Mouse (Mus musculus): Measurements from ENCODE around the gene Lypd5.
"Not testable (repeated sequence)": the region's sequence is repeated elsewhere in the genome, so short reads cannot be mapped to it uniquely, and the experiment has no call there.

The Lypd5 gene

DNA sequence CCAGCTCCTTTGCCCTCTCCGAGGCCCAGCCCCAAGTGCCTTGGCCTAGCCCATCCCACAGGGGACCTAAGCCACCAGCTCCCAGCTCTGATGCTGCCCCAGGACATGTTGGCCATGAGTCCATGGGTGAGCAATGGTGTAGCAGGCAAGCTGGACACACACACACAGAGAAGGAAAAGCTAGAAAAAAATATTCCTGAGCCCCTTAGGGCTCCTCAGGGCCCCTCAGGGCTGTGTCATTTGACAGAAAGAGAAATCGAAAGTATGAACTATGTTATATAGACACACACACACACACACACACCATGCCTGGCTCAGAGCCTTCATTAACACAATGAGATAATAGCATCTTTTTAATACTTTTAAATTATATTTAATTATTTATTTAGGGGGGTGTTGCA lies 31.4 kb downstream of the Lypd5 start:
- no peak for DNase-seq (ENCODE audit: low read depth in 2 of 2, low spot score in 2 of 2)

DNA sequence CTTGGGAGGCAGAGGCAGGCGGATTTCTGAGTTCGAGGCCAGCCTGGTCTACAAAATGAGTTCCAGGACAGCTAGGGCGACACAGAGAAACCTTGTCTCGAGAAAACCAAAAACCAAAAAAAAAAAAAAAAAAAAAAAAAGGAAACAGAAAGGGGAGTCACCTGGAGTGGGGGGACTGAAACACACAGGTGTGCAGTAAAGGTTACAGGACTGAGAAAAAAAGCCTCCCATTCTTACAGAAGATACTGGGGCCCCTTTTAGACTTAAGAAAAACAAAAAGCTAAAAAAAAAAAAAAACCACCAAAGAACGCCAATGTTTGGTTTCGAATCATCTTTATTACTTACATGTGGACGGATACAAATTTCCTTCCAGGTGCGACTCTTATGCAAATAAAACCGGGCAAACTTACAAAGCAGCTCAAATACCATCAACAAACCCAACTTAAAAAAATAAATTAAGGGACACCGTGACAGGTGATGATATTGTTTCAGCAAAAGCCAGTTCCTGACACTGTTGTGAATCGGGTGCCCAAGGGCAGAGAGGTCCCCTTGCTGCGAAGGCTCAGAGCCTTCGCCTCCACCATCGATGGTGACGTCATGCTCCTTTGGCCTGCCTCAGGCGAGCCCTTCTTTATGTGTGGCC lies 33.9 kb downstream of the Lypd5 start:
- DNase-seq (ENCODE audit: low read depth in 2 of 2, low spot score in 2 of 2), result no peak

DNA sequence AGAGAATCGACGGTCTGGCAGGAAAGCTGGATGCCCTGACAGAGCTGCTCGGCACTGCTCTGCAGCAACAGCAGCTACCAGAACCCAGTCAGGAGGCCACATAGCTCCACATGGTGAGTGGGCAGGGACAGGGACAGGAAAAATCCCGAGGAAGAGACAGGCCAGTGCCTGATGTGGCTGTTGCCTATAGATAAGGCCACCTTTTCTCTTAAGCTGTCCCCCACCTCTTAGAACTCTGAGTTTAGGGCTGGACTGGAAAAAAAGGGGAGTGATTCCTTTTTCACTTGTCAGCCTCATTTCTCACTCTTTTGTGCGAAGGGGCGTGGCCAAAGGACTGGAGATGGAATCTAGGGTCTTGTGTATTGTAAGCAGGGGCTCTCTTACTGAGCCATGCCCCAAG lies 35.1 kb downstream of the Lypd5 start:
- no peak for DNase-seq (ENCODE audit: low read depth in 2 of 2, low spot score in 2 of 2)

DNA sequence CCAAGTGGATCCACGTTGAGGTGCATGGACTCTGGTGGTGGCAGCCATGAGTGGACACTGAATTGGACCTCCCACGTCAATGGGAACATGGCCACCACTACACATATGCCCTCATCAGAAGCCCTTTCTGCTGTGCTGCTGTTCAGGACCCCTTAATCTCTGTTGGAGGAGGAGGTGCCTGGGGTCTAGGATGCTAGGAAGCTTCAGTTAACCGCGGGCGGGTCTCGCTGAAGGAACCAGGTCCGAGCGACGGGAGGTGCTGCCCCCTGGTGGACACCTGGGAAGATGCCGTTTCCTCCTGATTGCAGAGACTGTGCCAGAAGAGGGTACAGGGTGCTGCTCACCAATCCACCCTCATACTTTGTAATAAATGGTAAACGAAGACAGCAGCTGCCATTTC lies 35.8 kb downstream of the Lypd5 start:
- peak; percentile 80 to 85 for DNase-seq (ENCODE audit: low read depth in 2 of 2, low spot score in 2 of 2)

DNA sequence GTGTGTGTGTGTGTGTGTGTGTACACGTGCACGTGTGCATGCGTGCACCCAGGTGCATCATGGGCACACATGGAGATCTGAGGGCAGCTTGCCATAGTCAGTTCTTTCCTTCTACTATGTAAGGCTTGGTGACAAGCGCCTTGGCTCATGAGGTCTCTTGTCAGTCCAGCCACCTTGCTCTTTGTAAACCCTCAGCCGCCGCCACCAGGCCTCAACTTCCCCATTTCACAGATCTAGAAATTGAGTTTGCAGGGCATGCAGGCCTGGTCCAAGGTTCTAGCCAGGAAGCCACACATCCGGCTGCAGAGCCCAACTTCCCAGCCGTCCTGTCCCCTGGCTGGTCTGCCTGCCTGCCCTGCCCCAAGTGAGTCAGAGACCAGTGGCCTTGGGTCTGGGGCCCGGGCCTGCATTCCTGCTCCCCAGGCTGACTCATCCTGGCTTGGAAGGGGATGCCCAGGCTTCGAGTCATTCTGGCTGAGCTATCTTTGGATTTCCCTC lies 38.1 kb downstream of the Lypd5 start:
- DNase-seq (ENCODE audit: low read depth in 2 of 2, low spot score in 2 of 2), result no peak

DNA sequence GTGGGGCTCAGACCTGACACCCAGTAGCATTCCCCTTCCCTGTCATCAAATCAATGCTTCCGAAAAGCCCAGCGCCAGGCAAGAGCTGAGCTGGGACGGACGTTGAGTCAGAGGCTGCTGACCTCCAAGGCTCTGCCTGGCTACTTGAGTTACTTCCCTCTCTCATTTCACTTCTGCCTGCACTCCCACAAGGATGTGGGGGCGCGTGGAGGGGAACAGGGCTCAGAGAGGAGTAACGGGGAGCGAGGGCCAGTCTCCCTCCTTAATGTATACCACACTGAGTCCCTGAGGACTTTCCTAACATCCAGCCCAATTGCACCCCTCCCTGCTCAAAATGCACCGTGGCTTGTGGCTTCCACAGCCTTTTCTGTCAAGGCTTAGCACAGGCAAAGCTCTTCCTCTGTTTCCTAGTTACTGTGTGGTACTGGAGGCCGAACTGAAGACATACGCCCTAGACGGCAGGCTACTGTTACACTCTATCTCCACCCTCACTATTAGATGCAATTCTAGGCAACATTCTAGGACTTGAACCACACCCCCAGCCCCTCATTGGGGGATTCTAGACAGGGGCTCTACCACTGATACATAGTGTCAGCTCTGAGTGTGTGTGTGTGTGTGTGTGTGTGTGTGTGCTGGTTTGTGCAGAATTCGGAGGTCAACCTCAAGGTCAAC lies 40.7 kb downstream of the Lypd5 start:
- DNase-seq (ENCODE audit: low read depth in 2 of 2, low spot score in 2 of 2), result no peak

DNA sequence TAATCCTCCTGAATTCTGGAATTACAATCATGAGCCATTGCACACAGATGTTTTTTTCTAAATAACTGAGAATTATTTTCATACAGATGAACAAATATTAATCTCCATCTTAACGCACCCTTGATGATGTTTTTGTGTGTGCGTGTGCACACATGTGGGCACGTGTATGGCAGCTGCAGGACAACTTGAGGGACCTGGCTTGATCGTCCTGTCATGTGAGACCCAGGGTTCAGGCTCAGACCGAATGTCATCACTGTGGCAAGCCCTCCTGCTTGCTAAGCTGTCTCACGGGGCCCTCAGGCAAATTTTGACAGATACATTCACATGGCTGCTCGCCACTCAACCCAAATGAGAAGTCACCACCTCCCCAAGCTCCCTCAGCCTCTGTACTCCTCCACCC lies 41.5 kb downstream of the Lypd5 start:
- DNase-seq (ENCODE audit: low read depth in 2 of 2, low spot score in 2 of 2), result no peak

DNA sequence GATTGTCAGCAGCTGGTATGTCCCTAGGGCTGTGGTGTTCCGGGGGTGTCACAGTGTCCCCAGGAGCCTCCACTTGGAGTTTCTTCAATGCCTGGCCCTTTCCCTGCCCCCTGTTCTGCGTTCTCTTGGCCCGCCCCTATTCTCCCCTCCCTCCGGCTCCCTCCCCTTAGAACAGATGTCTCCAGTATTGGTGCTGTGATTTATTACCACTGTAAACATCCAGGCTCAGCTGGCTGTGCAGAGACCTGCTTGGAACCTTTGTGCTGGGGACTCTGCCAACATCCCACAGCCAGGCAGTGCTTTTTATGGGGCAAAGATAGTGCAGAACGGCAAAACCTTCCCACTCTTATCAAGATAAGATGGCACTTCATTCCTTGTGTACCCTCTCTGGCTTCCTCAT lies 42.1 kb downstream of the Lypd5 start:
- DNase-seq (ENCODE audit: low read depth in 2 of 2, low spot score in 2 of 2), result no peak

DNA sequence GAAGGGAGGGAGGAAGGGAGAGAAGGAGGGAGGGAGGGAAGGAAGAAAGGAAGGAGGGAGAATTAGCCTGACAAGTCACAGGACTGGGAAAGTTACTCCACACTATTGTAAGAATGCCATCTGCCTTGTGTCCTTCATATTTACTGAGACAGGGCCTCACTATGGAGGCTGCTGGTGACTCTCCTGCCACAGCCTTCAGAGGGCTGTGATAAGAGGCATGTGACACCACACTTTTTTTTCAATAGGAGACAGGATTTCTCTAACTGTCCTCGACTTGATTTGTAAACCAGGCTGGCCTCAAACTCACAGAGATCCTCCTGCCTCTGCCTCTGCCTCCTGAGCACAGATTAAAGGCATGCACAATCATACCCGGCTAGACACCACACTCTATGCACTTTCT lies 42.7 kb downstream of the Lypd5 start:
- no peak for DNase-seq (ENCODE audit: low read depth in 2 of 2, low spot score in 2 of 2)

DNA sequence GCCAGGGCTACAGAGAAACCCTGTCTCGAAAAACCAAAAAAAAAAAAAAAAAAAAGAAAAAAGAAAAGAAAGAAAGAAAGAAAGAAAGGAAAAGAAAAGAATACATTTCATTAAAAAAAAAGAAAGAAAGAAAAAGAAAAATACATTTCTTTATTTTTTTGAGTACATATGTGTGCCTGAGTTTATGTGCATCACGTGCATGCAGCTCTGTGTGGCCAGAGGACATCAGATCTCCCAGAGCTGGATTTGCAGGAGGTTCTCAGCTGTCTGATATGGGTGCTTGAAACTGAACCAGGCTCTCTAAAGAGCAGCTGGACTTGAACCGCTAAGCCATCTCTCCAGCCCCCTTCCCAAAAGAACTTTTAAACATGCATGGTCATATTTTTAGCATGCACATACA lies 45.1 kb downstream of the Lypd5 start:
- no peak for DNase-seq (ENCODE audit: low read depth in 2 of 2, low spot score in 2 of 2)

DNA sequence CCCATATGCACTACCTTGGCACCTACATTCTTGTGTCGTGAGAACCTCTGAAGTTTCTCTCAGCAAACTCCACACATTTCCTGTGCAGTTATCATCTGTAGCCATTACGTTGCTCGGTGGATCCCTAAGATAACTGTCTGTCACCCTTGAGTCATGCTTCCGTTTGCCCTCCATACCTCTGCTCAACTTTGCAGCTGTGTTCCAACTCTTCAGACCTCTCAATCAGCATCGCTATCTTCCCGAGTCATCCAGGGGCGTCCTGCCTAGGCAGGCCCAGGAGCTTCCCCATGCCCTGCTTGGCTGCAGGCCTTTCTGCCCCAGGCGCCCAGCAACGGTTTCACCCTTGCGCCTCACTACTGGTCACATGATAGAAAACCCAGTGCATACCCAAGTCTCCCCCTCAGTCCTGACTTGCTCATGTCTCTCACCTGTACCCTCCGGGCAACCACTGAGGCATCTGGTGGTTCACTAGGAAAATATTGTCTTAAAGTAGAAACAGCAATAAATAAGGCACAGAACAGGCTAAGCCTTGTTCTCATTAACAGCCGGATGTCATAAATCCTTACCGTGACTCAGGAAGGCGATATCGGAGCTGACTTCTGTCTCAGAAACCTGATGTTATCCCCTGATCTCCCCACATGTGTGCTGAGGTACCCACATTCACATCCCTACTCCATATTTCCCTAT lies 45.6 kb downstream of the Lypd5 start:
- DNase-seq (ENCODE audit: low read depth in 2 of 2, low spot score in 2 of 2), result no peak

DNA sequence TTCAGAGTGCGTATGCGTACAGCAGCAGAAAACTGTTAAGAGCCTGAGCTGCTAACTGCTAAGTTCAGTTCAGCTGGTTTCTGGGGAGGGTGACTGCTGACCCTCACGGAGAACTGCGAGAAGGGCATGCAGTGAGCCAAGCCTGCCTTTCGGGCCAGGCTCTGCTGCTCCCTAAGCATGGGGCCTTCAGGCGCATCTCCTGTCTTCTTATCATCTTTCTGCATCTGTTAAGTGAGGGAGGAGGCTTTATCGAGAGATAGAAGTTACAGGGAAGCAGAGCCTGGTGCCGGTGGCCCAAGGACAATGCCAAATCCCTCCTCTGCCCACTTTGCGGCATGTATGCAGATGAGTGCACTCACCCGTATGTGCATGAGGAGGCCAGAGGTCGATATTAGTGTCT lies 47.8 kb downstream of the Lypd5 start:
- DNase-seq (ENCODE audit: low read depth in 2 of 2, low spot score in 2 of 2), result no peak

DNA sequence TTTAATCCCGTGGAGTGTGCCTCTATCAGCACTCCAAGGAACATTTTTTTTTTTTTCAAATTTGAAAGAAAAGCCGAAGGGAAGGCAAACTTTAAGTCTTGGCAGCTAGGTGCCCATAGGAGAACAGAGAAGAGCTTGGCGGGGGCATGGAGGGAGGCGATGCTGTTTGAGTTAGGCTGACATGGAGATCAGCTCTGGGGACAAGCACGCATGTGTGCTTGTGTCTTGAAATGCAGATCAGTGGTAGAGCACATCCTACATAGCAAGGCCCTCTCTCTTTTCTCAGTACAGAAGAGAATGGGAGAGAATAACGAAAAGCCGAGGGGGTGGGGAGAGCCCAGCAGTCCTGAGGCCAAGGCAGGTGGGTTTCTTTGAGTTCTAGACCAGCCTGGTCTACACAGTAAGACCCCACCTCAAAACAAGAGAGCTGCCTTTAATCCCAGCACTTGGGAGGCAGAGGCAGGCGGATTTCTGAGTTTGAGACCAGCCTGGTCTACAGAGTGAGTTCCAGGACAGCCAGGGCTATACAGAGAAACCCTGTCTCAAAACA lies 49.4 kb downstream of the Lypd5 start:
- DNase-seq (ENCODE audit: low read depth in 2 of 2, low spot score in 2 of 2), result no peak

DNA sequence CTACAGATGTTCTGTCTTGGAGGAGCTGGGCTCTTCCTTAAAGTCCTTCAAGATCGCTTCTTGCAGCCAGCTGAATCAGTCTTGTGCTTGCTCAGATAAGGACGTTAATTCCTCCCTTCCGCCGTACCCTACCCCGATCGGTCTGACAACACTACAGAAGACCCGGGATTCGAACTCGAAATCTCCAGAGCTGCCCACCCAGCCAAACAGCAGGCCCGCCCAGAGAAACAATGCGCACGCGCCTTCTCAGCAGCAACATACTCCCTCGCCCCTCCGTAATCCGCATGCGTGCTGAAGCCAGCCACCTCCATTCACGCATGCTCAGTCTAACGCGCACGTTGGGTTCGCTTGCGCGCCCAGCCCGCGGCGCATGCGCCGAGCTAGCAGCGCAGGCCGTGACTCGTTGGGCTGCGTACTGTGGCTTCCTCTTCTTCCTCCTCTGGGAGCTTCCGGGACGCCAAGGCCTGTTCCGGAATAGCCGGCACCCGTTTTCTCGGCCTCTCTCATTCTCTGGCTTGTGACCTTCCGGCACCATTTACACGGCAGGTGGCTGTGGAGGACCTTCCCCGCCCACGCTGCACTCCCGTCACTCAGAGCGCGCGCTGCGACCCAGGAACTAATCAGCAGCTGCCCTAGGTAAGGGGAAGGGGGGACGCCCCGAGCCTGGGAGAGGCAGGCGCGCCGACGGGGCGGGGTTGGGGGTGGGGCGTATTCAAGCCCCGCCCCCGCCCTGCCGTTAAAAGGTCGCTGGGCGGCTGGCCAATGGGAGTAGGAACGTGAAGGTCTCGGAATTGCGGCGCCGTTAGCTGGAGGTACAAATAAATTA lies 50.5 kb downstream of the Lypd5 start, which contains the start of gene Smg9:
TSS of gene Smg9 (plus strand) at position 364 of the 826 bp plus-strand sequence.
- DNase-seq (ENCODE audit: low read depth in 2 of 2, low spot score in 2 of 2), result peak; percentile 93 to 94

DNA sequence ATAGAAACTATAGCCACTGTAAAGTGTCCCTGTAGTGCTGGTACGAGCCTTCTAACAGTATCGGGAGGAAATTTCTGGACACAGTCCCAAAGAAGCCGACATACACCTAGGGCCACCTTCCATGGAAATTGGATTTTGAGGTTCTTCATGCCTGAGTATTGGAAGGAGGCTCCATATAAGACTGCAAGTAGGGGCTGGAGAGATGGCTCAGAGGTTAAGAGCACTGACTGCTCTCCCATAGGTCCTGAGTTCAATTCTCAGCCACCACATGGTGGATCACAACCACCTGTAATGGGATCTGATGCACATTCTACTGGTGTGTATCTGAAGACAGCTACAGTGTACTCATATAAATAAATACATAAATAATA lies 51.1 kb downstream of the Lypd5 start:
- DNase-seq (ENCODE audit: low read depth in 2 of 2, low spot score in 2 of 2), result no peak

DNA sequence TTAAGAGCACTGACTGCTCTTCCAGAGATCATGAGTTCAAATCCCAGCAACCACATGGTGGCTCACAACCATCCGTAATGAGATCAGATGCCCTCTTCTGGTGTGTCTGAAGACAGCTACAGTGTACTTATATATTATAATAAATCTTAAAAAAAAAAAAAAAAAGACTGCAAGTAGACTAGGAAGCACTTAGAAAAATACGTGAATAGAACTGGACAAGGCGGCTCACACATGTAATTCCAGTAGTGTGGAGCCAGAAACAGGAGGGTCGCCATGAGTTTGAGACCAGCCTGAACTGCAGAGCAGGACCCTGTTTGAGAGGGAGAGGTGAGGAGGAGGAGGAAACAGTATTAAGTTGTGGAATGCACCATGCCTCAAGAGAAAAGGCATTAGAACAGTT lies 51.5 kb downstream of the Lypd5 start:
- DNase-seq (ENCODE audit: low read depth in 2 of 2, low spot score in 2 of 2), result not testable (repeated sequence)

DNA sequence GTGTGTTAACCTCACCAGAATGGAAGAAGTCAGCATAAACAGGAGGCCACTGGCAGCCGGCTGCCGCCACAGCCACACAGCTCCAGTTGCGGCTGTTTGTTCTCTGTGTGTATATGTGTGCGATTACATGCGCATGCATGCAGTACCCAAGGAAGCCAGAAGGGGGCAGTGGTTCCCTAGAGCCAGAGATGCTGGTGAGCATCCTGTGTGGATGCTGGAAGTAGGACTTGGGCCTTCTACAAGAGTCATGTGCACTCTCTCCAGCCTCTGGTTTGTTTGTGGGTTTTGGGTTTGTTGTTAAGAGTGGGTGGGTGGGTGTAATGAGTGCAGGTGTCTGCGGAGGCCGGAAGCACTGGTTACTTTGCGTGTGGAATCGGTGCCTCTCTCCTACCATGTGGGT lies 53.9 kb downstream of the Lypd5 start:
- no peak for DNase-seq (ENCODE audit: low read depth in 2 of 2, low spot score in 2 of 2)
